Mouse (Mus musculus) neural tube, embryonic 11.5 days (tissue): ENCODE measurements around the gene Gm21663. TPM values are rescaled to one million over a fixed set of nuclear protein-coding genes. Genes with fewer than 3 reads are reported as not detected.
"Not testable (repeated sequence)": the region's sequence is repeated elsewhere in the genome, so short reads cannot be mapped to it uniquely, and the experiment has no call there.

Experiments
- ATAC-seq: fragments of 200-750 bp; cut with Nextera tagmentation; 2 replicates; pipeline ENCODE4 v1.8.0; 2017; ENCODE audit warnings: moderate number of reproducible peaks, mild to moderate bottlenecking, moderate TSS enrichment, moderate library complexity; ENCODE audit not compliant: insufficient read depth, low FRiP score, low TSS enrichment
- DNase-seq: peaks from one replicate; pipeline ENCODE4 v3.0.0-alpha.2; 2015; ENCODE audit warnings: low spot score
- H3K27ac ChIP-seq: fragments of 300-500 bp; sonication (generic); 2 replicates; pipeline ENCODE4 v1.5.1; 2014; ENCODE audit warnings: low read depth, mild to moderate bottlenecking, low read length
- H3K27me3 ChIP-seq: fragments of 300-500 bp; sonication (generic); 2 replicates; pipeline ENCODE4 v1.6.1; 2014; ENCODE audit warnings: mild to moderate bottlenecking, low read length, mixed read lengths; ENCODE audit not compliant: control insufficient read depth, insufficient read depth
- H3K36me3 ChIP-seq: fragments of 300-500 bp; sonication (generic); 2 replicates; pipeline ENCODE4 v1.6.1; 2014; ENCODE audit warnings: mild to moderate bottlenecking, low read length, moderate library complexity, mixed read lengths; ENCODE audit not compliant: control insufficient read depth, insufficient read depth
- H3K4me1 ChIP-seq: fragments of 300-500 bp; sonication (generic); 2 replicates; pipeline ENCODE4 v1.6.1; 2014; ENCODE audit warnings: low read length, mixed read lengths; ENCODE audit not compliant: control insufficient read depth, insufficient read depth
- H3K4me2 ChIP-seq: fragments of 300-500 bp; sonication (generic); 2 replicates; pipeline ENCODE4 v1.6.1; 2014; ENCODE audit warnings: low read depth, mild to moderate bottlenecking, moderate library complexity
- H3K4me3 ChIP-seq: fragments of 300-500 bp; sonication (generic); 2 replicates; pipeline ENCODE4 v1.5.1; 2014; ENCODE audit warnings: low read depth, low read length
- H3K9ac ChIP-seq: fragments of 300-500 bp; sonication (generic); 2 replicates; pipeline ENCODE4 v1.6.1; 2014; ENCODE audit warnings: mild to moderate bottlenecking, low read length
- H3K9me3 ChIP-seq: fragments of 300-500 bp; sonication (generic); 2 replicates; pipeline ENCODE4 v1.6.1; 2016; ENCODE audit warnings: low read length; ENCODE audit not compliant: control insufficient read depth
- WGBS: fragments of 180-500 bp; shearing (Covaris S2); extraction: QIAGEN DNeasy Blood & Tissue Kit; methylation state at CpG from one replicate; pipeline ENCODE4 v1.1.7; 2014; 5-methylcytosine and 5-hydroxymethylcytosine counted together
- polyA plus RNA-seq: library from polyadenylated mRNA; unstranded; fragments of >200 nt; fragmentation: Nextera tagmentation; extraction: Ambion mirVana; gene quantifications from 2 replicates; pipeline ENCODE4 v1.2.1, GENCODE M21; 2014

Gene Gm21663
- not detected in 2 replicates for polyA plus RNA-seq

GRCm38 (mm10) chr5:25942281-25942680 is at the start of gene Gm21663:
Gene Gm21663 (minus strand): TSS chr5:25942381.
- H3K27ac ChIP-seq, H3K27me3 ChIP-seq, H3K9ac ChIP-seq, H3K4me3 ChIP-seq, H3K4me2 ChIP-seq, DNase-seq, H3K4me1 ChIP-seq, H3K36me3 ChIP-seq, H3K9me3 ChIP-seq, ATAC-seq: not testable (repeated sequence)
- 54% methylated on average over 2 of the region's 2 CpGs for WGBS

DNA sequence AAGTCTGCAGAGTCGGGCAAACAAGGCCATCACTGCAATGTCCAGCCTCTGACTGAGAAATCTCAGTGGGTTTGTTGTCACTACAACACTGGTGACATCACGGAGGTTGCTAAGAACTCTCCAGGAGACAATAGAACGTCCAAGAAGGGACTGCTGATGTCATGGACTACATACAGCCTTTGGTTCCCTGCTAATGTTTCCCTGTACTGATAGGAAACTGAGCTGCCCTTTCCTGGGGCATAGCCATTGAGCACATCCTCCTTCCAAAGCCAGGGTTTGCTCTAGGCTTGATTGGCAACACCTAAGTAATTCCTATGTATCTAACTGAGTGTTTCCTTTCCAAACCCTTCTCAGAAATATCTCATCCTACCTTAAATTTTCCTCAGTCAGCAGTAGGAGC is 46.4 kb upstream of the Gm21663 start, which contains the start of gene Gm21698:
Gene Gm21698, minus strand, starts transcription at position 101 of the 400 bp plus-strand sequence.
- H3K4me3 ChIP-seq, H3K4me1 ChIP-seq, H3K36me3 ChIP-seq, H3K27me3 ChIP-seq, H3K9ac ChIP-seq, H3K4me2 ChIP-seq, H3K27ac ChIP-seq, ATAC-seq, DNase-seq, H3K9me3 ChIP-seq: not testable (repeated sequence)
- WGBS, result no CpG with 5 or more reads among the region's 3 CpGs

- WGBS, result no CpG with 5 or more reads among the region's 2 CpGs
Observed at GRCm38 (mm10) chr5:25972563-25972962, 30.4 kb upstream of the Gm21663 start, which contains the start of gene Gm21680. Gene Gm21680 (minus strand): TSS chr5:25972663.

GRCm38 (mm10) chr5:25957050-25957449 is 14.9 kb upstream of the Gm21663 start:
- not testable (repeated sequence) for H3K9me3 ChIP-seq, DNase-seq, H3K4me3 ChIP-seq, H3K36me3 ChIP-seq, H3K4me1 ChIP-seq, ATAC-seq, H3K27ac ChIP-seq, H3K27me3 ChIP-seq, H3K9ac ChIP-seq
- peak overlapping the region; percentile 35; the same call in 1 of the 2 replicates for H3K4me2 ChIP-seq
- 55% methylated on average over 16 of the region's 17 CpGs for WGBS

More at GRCm38 (mm10) chr5:25972563-25972962, 30.4 kb upstream of the Gm21663 start, which contains the start of gene Gm21680:
- not testable (repeated sequence) for DNase-seq, H3K4me3 ChIP-seq, H3K9me3 ChIP-seq, H3K27ac ChIP-seq, H3K27me3 ChIP-seq, H3K4me2 ChIP-seq, H3K4me1 ChIP-seq, H3K9ac ChIP-seq, ATAC-seq, H3K36me3 ChIP-seq

- not testable (repeated sequence) for H3K9me3 ChIP-seq
- peak; percentile 25 for DNase-seq
- 26% methylated on average over 29 of the region's 32 CpGs for WGBS
Observed at GRCm38 (mm10) chr5:25956611-25957010, 14.4 kb upstream of the Gm21663 start.

DNA sequence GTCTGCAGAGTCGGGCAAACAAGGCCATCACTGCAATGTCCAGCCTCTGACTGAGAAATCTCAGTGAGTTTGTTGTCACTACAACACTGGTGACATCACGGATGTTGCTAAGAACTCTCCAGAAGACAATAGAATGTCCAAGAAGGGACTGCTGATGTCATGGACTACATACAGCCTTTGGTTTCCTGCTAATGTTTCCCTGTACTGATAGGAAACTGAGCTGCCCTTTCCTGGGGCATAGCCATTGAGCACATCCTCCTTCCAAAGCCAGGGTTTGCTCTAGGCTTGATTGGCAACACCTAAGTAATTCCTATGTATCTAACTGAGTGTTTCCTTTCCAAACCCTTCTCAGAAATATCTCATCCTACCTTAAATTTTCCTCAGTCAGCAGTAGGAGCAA is 12.1 kb upstream of the Gm21663 start, which contains the start of gene Gm21671:
Gene Gm21671, minus strand, starts transcription at position 101 of the 400 bp plus-strand sequence.
- not testable (repeated sequence) for H3K4me1 ChIP-seq, H3K9ac ChIP-seq, H3K4me3 ChIP-seq, H3K27me3 ChIP-seq, DNase-seq, H3K4me2 ChIP-seq, H3K9me3 ChIP-seq, ATAC-seq, H3K36me3 ChIP-seq, H3K27ac ChIP-seq
- WGBS, result 73% methylated on average over 2 of the region's 2 CpGs

More at GRCm38 (mm10) chr5:25956611-25957010, 14.4 kb upstream of the Gm21663 start:
- H3K36me3 ChIP-seq, H3K4me1 ChIP-seq, H3K27ac ChIP-seq, H3K4me3 ChIP-seq, H3K27me3 ChIP-seq, H3K9ac ChIP-seq: not testable (repeated sequence)
- 0 out of 2 replicates have a peak, but pooled peaks have one; percentile 31 for ATAC-seq
- peak overlapping the region; percentile 35 for H3K4me2 ChIP-seq

- 88% methylated on average over 2 of the region's 2 CpGs for WGBS
- ATAC-seq, H3K9me3 ChIP-seq, H3K4me3 ChIP-seq, H3K27me3 ChIP-seq, H3K4me2 ChIP-seq, H3K9ac ChIP-seq, H3K36me3 ChIP-seq, H3K27ac ChIP-seq, H3K4me1 ChIP-seq: not testable (repeated sequence)
- peak; percentile 5 for DNase-seq
Observed at GRCm38 (mm10) chr5:25945391-25945790, 3.2 kb upstream of the Gm21663 start.

DNA sequence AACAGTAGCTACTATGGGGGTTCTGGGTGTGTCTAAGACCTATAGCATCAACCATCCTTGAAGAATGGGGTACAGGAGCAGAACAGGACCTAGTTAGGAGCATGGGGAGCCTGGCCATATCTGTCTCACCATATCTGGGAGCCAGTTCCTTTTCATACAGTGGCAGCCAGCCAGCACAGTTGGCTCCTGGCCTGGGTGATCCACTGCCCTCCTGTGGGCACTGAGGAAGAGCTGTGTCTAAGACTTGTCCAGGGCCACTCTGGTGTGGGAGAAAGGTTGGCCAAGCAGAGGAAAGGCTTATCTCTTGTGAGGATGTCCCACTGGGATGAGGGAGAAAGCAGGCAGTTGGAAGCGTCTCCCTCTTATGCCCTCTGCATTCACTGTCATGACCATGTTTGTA is 50.9 kb downstream of the Gm21663 start:
- Histone ChIP-seq H3K27me3 (no peaks in the 10 kb centered on the region), H3K36me3 (no peaks in the 10 kb centered on the region), H3K4me2 (no peak overlapping the region), H3K27ac (no peak overlapping the region), H3K4me1 (no peaks in the 10 kb centered on the region), H3K4me3 (no peak overlapping the region), H3K9ac (no peak overlapping the region), H3K9me3 (no peaks in the 10 kb centered on the region)
- 88% methylated on average over 1 of the region's 1 CpGs for WGBS
- DNase-seq, result no peak
- no peak for ATAC-seq

GRCm38 (mm10) chr5:25889746-25890382 is 52.3 kb downstream of the Gm21663 start:
- ATAC-seq (no peak), DNase-seq (no peak)
- no peak overlapping the region for H3K27ac ChIP-seq
- H3K4me1 ChIP-seq, result no peaks in the 10 kb centered on the region
- H3K9me3 ChIP-seq, result no peaks in the 10 kb centered on the region; the same call in 1 of the 2 replicates
- WGBS, result 63% methylated on average over 3 of the region's 3 CpGs
- no peak overlapping the region for H3K9ac ChIP-seq
- no peak overlapping the region for H3K4me3 ChIP-seq
- H3K36me3 ChIP-seq, result no peaks in the 10 kb centered on the region
- H3K27me3 ChIP-seq, result no peaks in the 10 kb centered on the region
- H3K4me2 ChIP-seq, result no peak overlapping the region
